Mouse (Mus musculus) limb, embryonic 11.5 days (tissue): ENCODE data around the gene Tst. TPM values are rescaled to one million over a fixed set of nuclear protein-coding genes. Genes with fewer than 3 reads are reported as not detected.

ENCODE experiments used
- ATAC-seq: fragments of 200-750 bp; cut with Nextera tagmentation; 2 replicates; pipeline ENCODE4 v1.8.0; 2017; ENCODE audit warnings: low read depth; ENCODE audit not compliant: insufficient number of reproducible peaks, low FRiP score, low TSS enrichment
- DNase-seq: peaks from one replicate; pipeline ENCODE4 v3.0.0-alpha.2; 2015; ENCODE audit warnings: low spot score
- H3K27ac ChIP-seq: fragments of 300-500 bp; sonication (generic); replicated peaks from 2 replicates; pipeline ENCODE4 v1.5.1; 2014; ENCODE audit warnings: low read depth, mild to moderate bottlenecking, low read length
- H3K27me3 ChIP-seq: fragments of 300-500 bp; sonication (generic); 2 replicates; pipeline ENCODE4 v1.6.1; 2014; ENCODE audit warnings: mild to moderate bottlenecking, low read length, mixed read lengths; ENCODE audit not compliant: control insufficient read depth, insufficient read depth
- H3K36me3 ChIP-seq: fragments of 300-500 bp; sonication (generic); 2 replicates; pipeline ENCODE4 v1.6.1; 2014; ENCODE audit warnings: mild to moderate bottlenecking, low read length, moderate library complexity, mixed read lengths; ENCODE audit not compliant: control insufficient read depth, insufficient read depth
- H3K4me1 ChIP-seq: fragments of 300-500 bp; sonication (generic); 2 replicates; pipeline ENCODE4 v1.6.1; 2014; ENCODE audit warnings: low read length, mixed read lengths; ENCODE audit not compliant: control insufficient read depth, insufficient read depth
- H3K4me2 ChIP-seq: fragments of 300-500 bp; sonication (generic); 2 replicates; pipeline ENCODE4 v1.6.1; 2014; ENCODE audit warnings: low read depth, mild to moderate bottlenecking, moderate library complexity; ENCODE audit not compliant: severe bottlenecking
- H3K4me3 ChIP-seq: fragments of 300-500 bp; sonication (generic); 2 replicates; pipeline ENCODE4 v1.5.1; 2014; ENCODE audit warnings: low read depth, low read length
- H3K9ac ChIP-seq: fragments of 300-500 bp; sonication (generic); 2 replicates; pipeline ENCODE4 v1.6.1; 2014; ENCODE audit warnings: mild to moderate bottlenecking, low read length
- H3K9me3 ChIP-seq: fragments of 300-500 bp; sonication (generic); 2 replicates; pipeline ENCODE4 v1.6.1; 2016; ENCODE audit warnings: low read length; ENCODE audit not compliant: control insufficient read depth
- WGBS: fragments of 180-500 bp; shearing (Covaris S2); extraction: QIAGEN DNeasy Blood & Tissue Kit; methylation state at CpG from one replicate; pipeline ENCODE4 v1.1.7; 2014; 5-methylcytosine and 5-hydroxymethylcytosine counted together
- polyA plus RNA-seq: library from polyadenylated mRNA; unstranded; fragments of >200 nt; fragmentation: Nextera tagmentation; extraction: Ambion mirVana; gene quantifications from 2 replicates; pipeline ENCODE4 v1.2.1, GENCODE M21; 2014

Gene Tst
- polyA plus RNA-seq, 1 experiment from 2014 or later = 7.8 TPM

GRCm38 (mm10) chr15:78447121-78447520 is 41.4 kb upstream of the Tst start:
- Histone ChIP-seq H3K36me3 (no peaks in the 10 kb centered on the region), H3K27me3 (no peaks in the 10 kb centered on the region), H3K27ac (no peak overlapping the region), H3K4me1 (no peaks in the 10 kb centered on the region), H3K9me3 (no peaks in the 10 kb centered on the region), H3K9ac (peak overlapping the region; percentile 27; the same call in 1 of the 2 replicates), H3K4me2 (no peak overlapping the region), H3K4me3 (no peak overlapping the region)
- DNase-seq = no peak
- no peak for ATAC-seq
- WGBS = 49% methylated on average over 7 of the region's 7 CpGs

DNA sequence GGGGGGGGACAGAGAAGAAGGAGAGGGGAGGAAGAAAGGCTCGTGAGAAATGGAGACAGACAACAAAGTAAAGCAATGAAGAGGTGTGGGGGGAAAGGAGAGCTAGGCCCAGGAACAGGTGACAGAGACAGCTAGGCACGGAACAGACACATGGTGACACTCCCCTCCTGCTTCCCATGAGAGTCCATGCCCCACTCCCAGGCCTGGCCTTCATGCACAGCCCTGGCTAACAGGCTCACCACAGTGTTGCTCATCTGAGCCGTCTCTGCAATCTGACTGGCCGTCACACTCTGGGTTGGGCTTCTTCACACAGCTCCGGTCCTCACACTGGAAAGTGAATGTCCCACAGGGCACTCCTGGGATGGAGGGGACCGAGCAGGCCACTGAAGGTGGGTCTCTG is 38.1 kb upstream of the Tst start:
- ATAC-seq (no peak), DNase-seq (no peak)
- H3K4me3 ChIP-seq = no peak overlapping the region
- H3K4me2 ChIP-seq = no peak overlapping the region
- no peaks in the 10 kb centered on the region for H3K36me3 ChIP-seq
- no peak overlapping the region for H3K27ac ChIP-seq
- H3K9ac ChIP-seq = no peak overlapping the region
- WGBS = 46% methylated on average over 6 of the region's 6 CpGs
- H3K4me1 ChIP-seq = no peaks in the 10 kb centered on the region
- no peaks in the 10 kb centered on the region for H3K9me3 ChIP-seq
- no peaks in the 10 kb centered on the region for H3K27me3 ChIP-seq

- Histone ChIP-seq H3K4me1 (peaks cover 7% of the 10 kb centered on the region), H3K4me2 (no peak overlapping the region), H3K27ac (no peak overlapping the region), H3K9me3 (no peaks in the 10 kb centered on the region), H3K27me3 (no peaks in the 10 kb centered on the region), H3K4me3 (no peak overlapping the region), H3K36me3 (no peaks in the 10 kb centered on the region), H3K9ac (no peak overlapping the region)
- WGBS = 84% methylated on average over 19 of the region's 19 CpGs
- ATAC-seq (no peak), DNase-seq (no peak)
Measured at GRCm38 (mm10) chr15:78442231-78442630, 36.5 kb upstream of the Tst start.

- peaks cover 19% of the 10 kb centered on the region for H3K4me1 ChIP-seq
- WGBS = 66% methylated on average over 9 of the region's 9 CpGs
- ATAC-seq (no peak), DNase-seq (no peak)
- no peaks in the 10 kb centered on the region for H3K36me3 ChIP-seq
- H3K27ac ChIP-seq = no peak overlapping the region
- no peak overlapping the region for H3K4me3 ChIP-seq
- H3K9me3 ChIP-seq = no peaks in the 10 kb centered on the region
- no peak overlapping the region for H3K4me2 ChIP-seq
- H3K27me3 ChIP-seq = no peaks in the 10 kb centered on the region
- H3K9ac ChIP-seq = no peak overlapping the region
Measured at GRCm38 (mm10) chr15:78438973-78439372, 33.3 kb upstream of the Tst start.

DNA sequence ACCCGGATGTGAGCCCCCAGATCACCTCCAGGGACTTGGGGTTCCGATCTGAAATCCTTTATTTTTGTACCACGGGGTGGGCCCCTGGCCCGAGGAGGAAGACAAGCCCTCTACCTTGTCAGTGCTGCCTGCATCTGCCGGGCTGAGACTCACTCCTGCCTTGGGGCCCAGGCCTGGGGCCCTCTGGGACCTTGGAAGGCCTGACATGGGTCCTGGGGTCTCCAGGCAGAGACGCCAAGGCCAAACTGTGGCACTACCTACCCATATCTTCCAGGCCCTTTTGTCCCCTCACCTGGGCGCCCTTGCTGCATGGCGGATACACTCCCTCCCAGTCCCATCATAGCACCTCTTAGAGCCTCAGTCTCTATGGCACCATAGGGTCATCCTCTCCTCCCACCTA is 32.8 kb upstream of the Tst start:
- no peaks in the 10 kb centered on the region for H3K27me3 ChIP-seq
- ATAC-seq = no peak
- no peak overlapping the region for H3K27ac ChIP-seq
- 49% methylated on average over 8 of the region's 8 CpGs for WGBS
- H3K4me1 ChIP-seq = peaks cover 19% of the 10 kb centered on the region
- H3K36me3 ChIP-seq = no peaks in the 10 kb centered on the region
- no peak for DNase-seq
- H3K4me3 ChIP-seq = no peak overlapping the region
- no peaks in the 10 kb centered on the region for H3K9me3 ChIP-seq
- H3K4me2 ChIP-seq = no peak overlapping the region
- H3K9ac ChIP-seq = no peak overlapping the region

- ATAC-seq = no peak
- DNase-seq = no peak
- H3K36me3 ChIP-seq = no peaks in the 10 kb centered on the region
- H3K4me3 ChIP-seq = no peak overlapping the region
- H3K27ac ChIP-seq = no peak overlapping the region
- H3K4me1 ChIP-seq = peaks cover 19% of the 10 kb centered on the region
- WGBS = 44% methylated on average over 4 of the region's 4 CpGs
- H3K27me3 ChIP-seq = no peaks in the 10 kb centered on the region
- no peak overlapping the region for H3K4me2 ChIP-seq
- H3K9ac ChIP-seq = no peak overlapping the region
- no peaks in the 10 kb centered on the region for H3K9me3 ChIP-seq
Measured at GRCm38 (mm10) chr15:78438018-78438394, 32.3 kb upstream of the Tst start.

DNA sequence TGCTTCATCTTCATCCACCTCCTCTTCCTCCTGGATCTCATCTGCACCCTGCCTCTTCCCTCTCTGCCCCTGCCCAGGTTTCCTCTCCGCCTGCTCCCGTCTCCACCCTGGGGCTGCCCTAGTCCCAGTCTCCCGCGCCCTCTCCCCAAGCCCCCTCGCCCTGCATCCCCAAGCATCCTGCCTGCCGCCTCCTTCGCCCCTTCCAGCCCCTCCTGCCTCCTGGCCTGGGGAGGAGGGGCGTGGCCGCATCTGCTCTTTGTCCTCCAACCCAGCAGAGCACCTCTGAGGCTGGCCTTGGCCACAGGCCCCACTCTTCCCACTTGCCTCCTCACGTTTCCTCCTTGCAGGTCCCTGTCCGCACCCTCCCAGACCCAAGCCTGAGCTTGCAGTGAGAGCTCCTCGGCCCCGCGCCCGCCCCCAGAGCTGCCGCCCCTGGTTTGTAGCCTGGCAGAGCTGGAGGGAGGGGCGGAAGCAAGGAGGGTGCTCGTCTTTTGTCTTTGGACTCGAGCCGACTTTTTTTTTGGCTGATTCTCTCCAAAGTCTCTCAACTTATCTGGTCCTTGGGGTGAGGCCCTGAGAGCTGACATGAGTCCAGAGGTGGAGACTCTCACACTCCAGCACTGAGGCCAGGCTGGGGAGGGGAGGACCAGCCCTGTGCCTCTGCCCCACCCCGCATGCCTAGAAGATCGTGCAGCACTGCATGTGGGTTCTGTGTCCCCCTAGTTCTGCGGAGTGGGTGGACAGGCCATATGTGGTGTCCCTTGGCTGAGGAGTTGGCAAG is 31.7 kb upstream of the Tst start:
- peak overlapping the region; percentile 64 for H3K4me2 ChIP-seq
- no peaks in the 10 kb centered on the region for H3K27me3 ChIP-seq
- no peaks in the 10 kb centered on the region for H3K36me3 ChIP-seq
- peak overlapping the region; percentile 15; the same call in 1 of the 2 replicates for H3K4me3 ChIP-seq
- WGBS = 21% methylated on average over 23 of the region's 23 CpGs
- peak overlapping the region; percentile 43 for H3K9ac ChIP-seq
- peak; percentile 51 for DNase-seq
- no peak for ATAC-seq
- H3K9me3 ChIP-seq = no peaks in the 10 kb centered on the region
- H3K27ac ChIP-seq = no peak overlapping the region; the same call in 1 of the 2 replicates
- peaks cover 19% of the 10 kb centered on the region for H3K4me1 ChIP-seq

- DNase-seq = peak; percentile 67
- H3K36me3 ChIP-seq = no peaks in the 10 kb centered on the region
- H3K4me3 ChIP-seq = peak overlapping the region; percentile 15
- H3K9ac ChIP-seq = peak overlapping the region; percentile 43
- no peak overlapping the region for H3K27ac ChIP-seq
- WGBS = 8% methylated on average over 31 of the region's 32 CpGs
- peaks cover 19% of the 10 kb centered on the region for H3K4me1 ChIP-seq
- no peaks in the 10 kb centered on the region for H3K9me3 ChIP-seq
- ATAC-seq = no peak
- peak overlapping the region; percentile 64 for H3K4me2 ChIP-seq
- H3K27me3 ChIP-seq = no peaks in the 10 kb centered on the region
Measured at GRCm38 (mm10) chr15:78436380-78437192, 30.9 kb upstream of the Tst start.
